Mouse (Mus musculus): Measurements from ENCODE around the gene Pacs1.
"Not testable (repeated sequence)": the region's sequence is repeated elsewhere in the genome, so short reads cannot be mapped to it uniquely, and the experiment has no call there.

Pacs1 gene

DNA sequence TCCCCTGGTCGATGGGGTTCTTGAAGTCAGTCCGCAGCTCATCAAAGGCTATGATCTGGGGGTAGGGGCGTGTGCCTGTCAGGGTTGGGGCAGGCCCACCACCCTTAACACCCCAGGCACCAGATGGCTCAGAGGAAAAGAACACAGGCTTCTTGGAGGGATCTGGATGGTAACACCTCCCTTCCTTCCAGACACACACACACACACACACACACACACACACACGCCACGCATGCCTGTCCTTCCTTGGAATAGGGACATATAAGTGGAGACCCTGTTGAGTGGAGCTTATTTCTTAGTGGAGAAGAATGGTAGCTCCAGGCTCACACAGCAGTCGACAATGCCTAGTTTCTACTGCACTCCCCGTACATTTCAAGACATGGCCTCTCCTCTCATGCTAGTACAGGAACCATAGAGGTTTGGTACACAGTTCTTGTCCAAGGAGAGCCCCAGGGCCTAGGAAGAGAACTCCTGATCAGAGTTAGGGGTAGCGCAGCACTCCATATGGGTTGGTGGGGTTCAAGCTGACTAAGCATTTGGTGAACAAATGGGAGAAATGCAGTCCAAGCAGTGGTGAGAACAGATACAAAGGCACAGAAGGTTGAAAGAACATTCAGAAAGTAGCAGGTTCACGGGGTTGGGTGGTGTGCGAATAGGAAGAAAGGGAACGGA is 178.0 kb downstream of the Pacs1 start:
- DNase-seq, result no peak

DNA sequence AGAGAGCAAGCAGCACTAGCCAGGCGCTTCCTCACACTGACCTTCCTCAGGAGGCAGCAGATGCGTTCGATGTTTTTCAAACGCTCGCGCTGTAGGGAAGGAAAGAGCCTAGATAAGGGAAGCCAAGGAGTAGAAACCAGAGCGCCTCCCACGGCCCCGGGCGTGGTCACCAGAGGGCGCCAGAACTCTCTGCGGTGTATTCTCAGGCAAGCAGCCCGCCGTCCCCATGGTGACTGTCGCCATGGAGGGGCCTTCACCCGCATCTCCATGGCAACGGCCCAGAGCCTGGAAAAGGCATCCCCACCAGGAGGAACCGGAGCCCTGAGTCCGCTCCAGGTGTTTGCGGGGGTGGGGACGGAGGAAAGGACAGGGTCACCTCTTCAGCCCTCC is 178.7 kb downstream of the Pacs1 start:
- DNase-seq, result peak; percentile 94

GRCm38 (mm10) chr19:5093481-5094242 is 179.3 kb downstream of the Pacs1 start:
- DNase-seq, result peak; percentile 51

GRCm38 (mm10) chr19:5092083-5092482 is 180.8 kb downstream of the Pacs1 start:
- DNase-seq, result no peak

DNA sequence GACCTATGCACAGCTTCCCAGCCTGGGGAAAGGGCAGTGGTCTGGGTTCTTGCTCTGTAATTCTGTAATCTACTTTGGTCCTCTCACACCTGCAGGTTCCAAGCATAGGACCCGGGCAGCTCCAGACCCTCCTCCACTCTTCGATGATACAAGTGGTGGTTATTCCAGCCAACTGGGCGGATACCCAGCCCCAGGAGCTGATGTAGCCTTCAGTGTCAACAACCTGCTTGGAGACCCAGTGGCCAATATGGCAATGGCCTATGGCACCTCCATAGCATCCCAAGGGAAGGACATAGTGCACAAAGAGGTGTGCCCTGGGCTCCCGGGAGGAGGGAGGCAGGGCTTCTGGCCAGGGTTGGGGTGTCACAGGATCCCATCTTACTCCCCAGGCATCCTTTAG is 183.6 kb downstream of the Pacs1 start:
- DNase-seq, result peak; percentile 32

DNA sequence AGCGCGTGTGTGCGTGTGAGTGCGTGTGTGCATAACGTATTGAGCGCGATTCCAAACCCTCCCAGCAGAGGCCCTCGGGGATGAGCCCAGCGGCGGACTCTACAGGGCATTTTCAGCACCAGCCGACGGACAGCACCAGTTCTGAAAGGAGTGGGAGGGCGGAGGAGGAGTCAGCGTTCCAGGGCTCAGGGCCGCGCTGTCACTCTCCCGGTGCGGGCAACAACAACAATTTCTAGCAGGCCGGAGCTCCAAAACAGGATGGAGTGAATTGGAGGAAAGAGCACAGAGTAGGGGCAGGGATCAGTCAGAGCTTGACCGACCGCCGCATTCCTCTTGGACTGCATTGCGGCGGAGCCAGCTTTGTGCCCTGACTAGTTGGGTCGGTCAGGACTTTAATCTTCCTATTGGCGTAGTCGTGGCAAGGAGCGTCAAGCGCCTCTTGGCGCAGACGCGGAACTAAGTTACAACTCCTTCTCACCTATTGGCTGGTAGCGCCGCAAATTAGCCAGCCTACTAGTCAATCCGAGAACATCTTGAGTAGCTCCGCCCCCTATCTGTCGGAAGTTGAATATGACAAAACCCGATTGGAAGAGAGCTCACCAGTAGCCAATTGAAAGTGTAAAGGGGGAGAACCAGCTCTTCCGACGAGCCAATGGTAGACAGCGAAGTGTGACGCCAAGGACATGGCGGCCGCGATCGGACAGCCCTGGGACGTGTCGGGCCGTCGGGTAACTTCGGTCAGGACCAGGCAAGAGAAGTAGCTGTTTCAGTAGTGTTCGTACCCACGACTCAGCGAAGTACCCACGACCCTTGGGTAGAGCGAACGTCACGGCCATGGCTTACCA is 184.8 kb downstream of the Pacs1 start, which contains the start of gene Yif1a:
Gene Yif1a, plus strand, starts transcription at position 655 of the 845 bp plus-strand sequence.
- DNase-seq, result peak; percentile 93

GRCm38 (mm10) chr19:5086533-5086932 is 186.4 kb downstream of the Pacs1 start:
- DNase-seq, result not testable (repeated sequence)

- peak; percentile 72 for DNase-seq
Measured at GRCm38 (mm10) chr19:5085145-5085863, 187.6 kb downstream of the Pacs1 start, which contains the start of gene Tmem151a. Gene Tmem151a, minus strand, starts transcription at chr19:5085531.

DNA sequence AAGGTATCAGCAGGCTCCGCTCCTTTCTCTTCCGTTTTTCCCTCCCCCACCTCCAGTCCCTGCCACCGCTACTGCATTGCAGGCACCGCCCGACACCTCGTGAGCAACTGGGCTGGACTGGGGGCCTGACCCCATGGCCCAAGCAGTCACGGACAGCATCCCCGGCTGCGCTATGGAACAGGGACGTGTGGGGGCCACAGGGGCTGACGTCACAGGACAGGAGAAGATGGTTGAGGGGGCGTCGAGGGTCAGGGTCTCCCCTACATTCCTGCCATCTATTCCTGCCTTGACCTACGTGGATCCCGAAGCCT is 188.1 kb downstream of the Pacs1 start:
- peak; percentile 62 for DNase-seq

DNA sequence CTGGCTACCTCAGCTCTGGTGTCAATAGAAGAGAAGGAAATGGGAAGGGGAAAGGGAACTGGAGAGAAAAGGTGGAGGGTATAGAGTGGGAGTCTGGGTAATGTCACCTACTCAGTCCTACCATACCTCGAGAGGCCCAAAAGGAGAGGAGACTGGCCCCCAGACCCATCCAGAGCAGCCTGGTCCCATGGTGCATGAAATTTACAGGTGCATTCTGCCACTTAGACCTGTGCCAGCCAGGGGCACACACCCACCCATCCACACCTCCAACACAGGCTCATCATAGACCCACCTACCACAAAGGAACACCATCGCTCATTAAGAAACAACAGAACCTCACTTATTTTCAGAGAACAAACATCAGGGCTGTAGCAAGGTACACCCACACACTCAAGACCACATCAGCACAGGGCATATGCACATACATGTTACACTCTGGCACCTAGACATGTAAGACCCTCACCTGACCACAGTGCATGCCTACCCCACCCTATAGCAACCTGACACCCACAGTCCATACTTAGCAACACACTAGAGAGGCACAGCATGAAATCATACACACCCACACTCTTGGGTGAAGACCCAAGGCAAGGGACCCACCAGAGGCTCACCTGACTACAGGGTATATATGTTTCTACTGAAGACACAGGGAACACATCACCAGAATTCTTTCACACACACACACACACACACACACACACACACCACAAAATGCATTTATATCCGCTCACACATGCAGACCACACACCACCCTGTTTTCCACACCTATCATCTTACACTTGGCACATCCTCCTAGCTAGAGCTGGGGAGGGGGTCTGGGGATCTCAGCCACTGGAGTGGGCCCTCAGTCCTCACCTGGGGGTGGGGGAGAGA is 188.7 kb downstream of the Pacs1 start:
- DNase-seq, result no peak
